Mouse (Mus musculus) liver (tissue): Measurements from ENCODE around the gene Kctd20.
A peak's percentile ranks its signal among the peaks of the same experiment; 100 is the strongest.

Experiments used
- DNase-seq: peaks from one replicate; pipeline ENCODE4 v3.0.0-alpha.2; 2020; ENCODE audit warnings: mixed read lengths

The Kctd20 gene

GRCm38 (mm10) chr17:28951831-28952799, at the start of gene Kctd20:
Kctd20 (plus strand) TSS chr17:28951950.
- peak; percentile 98 for DNase-seq

DNA sequence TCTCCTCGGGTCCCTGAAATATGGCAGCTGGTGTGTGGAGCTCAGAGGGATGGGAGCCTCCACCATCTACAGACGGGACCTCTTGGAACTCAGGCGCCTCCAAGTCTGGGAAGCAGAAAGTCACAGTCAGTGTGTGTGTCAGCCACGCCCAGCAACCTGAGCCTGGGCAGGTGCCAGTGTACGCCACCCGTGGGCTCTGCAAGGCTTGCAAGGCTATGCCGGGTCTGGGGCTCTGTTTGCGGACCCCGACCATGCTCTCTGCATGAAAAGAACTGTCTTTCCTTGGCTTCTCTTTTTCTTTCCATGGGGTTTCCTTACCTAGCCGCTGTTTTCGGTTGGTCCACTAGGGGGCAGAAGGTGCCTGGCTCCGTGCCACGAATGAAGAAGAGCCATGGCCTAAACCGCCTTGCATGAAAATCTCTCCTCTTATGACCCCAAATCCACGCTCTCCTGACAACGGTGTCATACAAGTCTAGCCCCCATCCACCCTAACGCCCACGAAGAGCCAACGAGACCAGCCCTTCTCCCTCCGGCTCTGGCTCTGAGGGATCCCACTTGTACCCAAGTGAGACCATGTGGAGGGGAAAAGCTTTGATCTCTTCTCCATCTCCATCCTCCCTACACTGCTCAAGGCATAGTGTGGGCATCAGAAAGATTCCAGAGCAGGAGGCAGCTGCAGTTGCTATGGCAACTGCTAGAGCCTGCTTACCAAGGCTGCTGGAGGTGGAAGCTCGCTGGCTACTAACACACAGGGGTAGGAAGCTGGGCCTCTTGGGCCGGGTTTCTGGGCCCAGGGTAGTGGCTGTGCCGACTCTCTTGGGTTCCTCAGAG, 47.0 kb upstream of the Kctd20 start:
- DNase-seq, result peak; percentile 70

DNA sequence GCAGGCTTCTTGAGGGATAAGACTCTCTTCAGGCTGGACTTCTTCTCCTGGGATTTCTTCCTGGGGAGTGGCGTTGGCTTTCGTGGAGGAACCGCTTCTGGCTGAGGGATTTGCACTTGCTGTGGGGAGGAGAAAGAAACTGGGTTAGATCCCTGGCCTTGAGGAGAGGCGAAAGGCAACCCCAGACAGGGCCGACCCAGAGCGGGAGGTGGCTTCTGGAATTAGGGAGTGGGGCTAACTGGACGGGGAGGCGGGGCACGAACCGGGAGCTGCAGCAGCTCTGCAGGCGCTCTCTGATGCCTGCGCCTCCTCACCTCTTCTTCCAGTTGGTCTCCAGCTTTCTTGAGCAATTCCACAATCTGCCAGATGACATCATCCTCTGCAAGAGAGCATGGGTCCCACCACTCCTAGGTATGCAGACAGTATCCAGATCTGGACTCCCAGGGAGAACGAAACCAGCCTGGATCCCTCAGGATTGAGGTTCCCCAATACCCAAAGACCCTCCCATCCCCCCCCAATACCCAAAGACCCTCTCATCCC, 46.3 kb upstream of the Kctd20 start:
- DNase-seq, result no peak

DNA sequence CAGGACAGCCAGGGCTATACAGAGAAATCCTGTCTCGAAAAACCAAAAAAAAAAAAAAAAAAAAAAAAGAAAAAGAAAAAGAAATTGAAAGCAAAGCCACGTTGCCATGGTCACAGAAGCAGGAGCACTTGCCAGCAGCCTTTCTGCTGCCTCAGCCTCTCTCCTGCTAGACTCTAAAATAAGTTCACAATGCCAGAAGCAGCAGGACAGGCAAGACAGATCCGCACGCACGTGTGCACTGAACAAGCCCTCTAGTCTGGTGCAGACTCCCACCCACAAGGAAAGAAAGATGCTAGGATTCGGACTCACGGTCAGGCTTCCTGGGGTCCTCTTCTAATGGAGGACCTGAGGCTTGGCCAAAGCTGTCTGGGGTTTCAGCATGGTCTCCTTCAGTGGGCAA, 43.8 kb upstream of the Kctd20 start:
- DNase-seq, result no peak

DNA sequence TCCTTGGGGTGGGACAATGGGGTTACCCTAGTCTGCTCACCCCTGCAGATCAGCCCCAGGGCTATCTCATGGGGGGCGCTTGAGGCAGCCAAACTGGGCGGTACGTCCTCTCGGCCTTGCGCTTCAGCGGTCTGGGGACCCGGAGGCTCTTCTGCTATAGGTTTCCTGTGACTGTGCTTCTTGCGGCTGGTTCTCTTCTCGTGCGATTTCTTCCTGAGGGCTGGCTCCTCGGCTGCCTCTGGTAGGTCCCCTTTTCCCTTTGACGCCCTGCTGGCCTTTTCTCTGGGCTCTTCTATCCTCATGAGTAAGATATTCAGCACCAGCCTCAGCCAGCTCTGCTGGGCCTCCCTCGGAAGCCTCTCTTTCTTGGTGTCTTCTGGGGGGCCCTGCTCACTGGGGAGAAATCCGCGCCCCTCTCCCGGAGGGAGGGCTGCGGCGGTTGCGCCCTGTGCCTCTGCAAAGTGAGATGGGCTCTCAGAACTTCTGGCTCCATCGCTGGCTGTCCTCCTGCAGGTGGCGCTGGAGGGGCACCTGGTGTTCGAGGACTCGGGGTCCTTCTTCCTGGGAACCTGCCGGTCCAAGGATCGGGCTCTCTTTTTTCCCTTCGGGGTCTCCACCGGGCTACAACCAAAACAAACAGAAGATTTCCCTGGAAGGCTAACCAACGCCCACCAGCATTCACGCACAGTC, 42.4 kb upstream of the Kctd20 start:
- peak; percentile 71 for DNase-seq

GRCm38 (mm10) chr17:28910139-28910538, 41.6 kb upstream of the Kctd20 start:
- DNase-seq, result peak; percentile 24

DNA sequence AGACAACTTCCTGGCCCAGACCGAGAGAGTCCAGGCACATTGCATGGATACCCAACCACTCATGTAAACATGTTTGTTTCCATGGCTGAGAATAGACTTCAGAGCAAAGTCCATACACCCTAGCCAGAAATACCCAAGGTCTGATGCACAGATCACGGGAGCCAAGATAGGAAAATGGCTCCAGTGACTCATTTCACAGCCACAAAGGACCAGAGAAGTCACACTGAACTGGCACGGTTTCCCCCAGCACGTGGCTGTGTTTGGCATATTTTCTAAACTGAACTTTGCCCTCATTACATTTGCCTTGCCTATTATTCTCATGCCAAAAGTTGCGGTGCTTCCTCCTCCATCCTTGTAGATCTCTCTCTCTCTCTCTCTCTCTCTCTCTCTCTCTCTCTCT, 38.5 kb upstream of the Kctd20 start:
- no peak for DNase-seq

DNA sequence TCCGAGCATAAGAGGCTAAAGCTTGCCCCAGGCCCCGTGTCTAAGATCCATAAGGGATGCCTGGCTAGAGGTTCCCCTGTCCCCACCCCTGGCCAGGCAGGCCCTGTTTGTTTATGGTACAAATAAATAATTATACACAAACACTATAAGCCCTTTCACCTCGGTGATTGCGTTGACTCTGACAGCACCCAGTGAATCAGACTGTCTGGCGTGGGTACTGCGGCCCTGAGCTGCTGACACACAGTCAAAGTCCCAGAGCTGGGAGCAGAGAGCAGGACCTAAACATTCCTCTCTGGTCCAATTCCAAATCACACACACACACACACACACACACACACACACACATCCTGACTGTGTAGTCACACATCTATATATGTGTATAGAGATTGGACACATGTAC, 37.8 kb upstream of the Kctd20 start:
- no peak for DNase-seq

DNA sequence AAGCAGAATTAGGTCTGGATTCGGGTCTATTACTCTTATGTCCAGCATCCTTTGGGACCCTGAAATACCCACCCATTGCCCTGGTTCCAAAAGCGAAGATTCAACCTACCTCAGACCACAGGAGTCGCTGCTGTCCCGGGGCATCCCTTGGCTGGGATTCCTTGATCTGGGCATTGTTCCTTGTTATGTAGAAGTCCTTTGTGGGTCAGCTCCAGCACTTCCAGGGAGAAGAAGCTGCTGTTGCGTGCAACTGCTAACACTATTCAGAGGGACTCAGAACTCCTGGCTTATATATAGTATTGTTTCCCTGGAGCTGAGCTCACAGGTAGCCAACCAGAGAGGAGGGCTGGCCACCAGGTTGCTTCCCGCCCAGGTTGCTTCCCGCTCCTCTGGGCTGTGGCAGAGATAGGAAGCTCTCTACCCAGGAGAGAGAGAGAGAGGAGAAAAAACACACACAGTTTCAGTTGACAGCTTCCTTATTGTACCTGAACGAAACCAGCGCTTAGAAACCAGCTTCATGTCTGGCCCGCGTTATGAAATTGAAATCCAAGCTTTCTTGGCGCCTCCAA, 36.6 kb upstream of the Kctd20 start, which contains the start of gene 4930539E08Rik:
Gene 4930539E08Rik, minus strand, starts transcription at position 265 of the 569 bp plus-strand sequence.
- DNase-seq, result no peak

DNA sequence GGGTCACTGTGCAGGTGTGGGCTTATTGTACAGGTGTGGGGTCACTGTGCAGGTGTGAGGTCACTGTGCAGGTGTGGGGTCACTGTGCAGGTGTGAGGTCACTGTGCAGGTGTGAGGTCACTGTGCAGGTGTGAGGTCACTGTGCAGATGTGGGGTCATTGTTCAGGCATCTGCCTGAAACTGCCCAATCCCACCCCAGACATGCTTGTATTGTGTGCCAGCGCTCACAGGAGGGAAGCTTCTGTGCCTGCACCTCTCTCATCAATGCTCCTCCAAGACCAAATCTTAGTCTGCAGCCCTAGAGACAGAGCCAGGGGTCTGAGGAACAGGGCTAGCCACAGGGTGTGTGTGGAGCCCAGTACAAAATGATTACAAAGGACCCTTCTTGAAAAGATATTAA, 35.2 kb upstream of the Kctd20 start:
- DNase-seq, result no peak

DNA sequence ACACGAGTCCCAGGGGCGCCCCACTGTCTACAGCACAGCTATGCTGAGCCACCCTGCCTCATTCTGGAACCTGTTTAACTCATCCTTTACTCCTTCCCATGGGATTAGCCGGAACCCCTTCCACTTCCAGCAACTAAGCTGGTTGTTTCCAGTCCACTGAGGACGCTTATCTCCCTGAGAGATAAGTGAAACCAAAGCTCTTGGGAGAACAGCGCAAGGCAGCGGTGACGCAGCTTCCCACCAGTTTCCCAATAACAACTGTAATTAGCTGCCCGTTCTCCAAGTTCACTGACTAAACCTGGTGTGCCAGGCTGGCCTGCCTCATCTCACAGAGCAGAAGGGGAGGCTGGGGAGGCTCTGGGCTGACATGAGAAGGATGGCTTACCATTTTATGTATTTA, 30.7 kb upstream of the Kctd20 start:
- DNase-seq, result no peak

DNA sequence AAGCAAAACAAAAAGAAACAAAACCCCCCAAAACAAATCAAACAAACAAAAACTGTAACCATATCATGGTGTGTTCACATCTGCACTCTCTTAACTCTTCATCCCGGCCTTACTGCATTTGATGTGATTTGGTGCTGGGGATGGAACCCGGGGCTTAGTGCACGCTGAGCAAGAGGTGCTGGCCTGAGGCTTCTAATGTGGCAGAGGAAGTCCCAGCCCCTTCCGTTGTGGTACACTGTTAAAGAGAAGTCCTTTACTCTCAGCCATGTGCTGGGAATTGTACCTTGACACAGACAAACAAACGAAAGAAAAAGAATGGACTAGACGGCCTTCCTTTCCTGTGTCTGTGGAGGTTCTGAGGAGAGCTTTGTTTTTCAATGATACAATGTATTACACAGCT, 29.7 kb upstream of the Kctd20 start:
- no peak for DNase-seq

GRCm38 (mm10) chr17:28924957-28925595, 26.7 kb upstream of the Kctd20 start:
- DNase-seq, result no peak

DNA sequence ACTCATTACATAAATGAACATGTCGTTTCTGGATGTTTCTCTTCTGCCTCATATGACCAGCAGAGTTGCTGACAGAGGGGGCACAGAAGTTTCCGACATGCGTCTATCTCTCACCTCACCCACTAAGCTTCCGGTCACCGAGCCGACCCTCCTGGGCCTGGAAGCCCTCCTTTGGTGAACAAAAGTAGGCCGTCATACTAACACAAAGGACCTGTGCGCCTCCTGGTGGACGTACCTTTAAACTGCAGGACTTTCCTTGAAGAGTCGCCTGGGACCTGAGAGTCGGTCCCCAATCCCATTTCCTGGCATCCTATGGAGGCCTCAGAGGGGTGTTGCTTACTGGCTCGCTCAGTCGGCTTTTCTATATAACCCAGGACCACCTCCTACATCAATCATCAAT, 25.4 kb upstream of the Kctd20 start:
- peak; percentile 83 for DNase-seq

DNA sequence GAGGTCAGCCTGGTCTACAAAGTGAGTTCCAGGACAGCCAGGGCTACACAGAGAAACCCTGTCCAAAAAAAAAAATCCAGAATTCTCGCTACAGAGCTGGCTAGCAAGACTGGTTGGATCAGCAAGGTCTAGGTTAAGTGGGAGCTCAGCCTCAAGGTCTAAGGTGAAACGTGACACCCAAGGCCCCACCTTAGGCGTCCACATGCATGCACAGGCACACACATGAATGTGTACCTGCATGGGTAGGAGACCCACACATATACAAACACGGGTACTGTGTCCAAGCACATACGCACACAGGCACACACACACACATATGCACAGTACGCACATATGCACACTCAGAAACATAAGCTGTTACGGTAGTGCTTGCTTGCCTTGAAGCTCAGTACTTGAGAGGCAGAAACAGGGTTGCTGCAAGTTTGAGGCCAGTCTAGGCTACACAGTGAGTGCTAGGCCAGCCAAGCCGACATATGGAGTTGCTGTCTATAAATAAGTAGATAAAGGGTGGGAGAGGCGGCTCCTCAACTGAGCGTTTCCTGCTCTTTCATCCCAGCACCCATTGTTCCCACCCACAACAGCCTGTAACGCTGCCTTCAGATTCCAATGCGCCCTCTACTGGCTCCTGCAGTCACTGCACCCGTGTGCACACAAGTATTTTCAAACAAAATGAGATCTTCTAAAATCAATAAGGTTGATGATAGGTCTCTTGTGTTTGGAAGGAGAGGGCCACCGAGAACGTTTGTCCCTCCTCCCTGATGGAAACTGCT, 24.7 kb upstream of the Kctd20 start:
- DNase-seq, result peak; percentile 83

- DNase-seq, result no peak
These were observed 23.7 kb upstream of the Kctd20 start for GRCm38 (mm10) chr17:28928004-28928403.

DNA sequence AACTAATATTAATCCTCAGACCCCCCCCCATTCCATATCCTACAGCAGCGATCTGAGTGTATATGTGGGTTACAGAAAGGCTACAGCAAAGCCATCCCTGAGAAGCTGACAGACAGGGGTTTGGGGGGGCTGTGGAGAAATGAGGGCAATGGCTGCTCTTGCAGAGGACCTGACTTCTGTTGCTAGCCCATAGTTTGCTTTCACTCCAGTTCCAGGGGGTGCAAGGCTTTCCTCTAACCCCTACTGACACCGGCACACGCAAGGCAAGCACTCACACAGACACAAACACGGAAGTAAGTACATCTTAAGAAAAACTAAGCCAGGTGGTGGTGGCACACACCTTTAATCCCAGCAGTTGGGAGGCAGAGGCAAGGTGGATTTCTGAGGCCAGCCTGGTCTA, 22.4 kb upstream of the Kctd20 start:
- DNase-seq, result no peak

DNA sequence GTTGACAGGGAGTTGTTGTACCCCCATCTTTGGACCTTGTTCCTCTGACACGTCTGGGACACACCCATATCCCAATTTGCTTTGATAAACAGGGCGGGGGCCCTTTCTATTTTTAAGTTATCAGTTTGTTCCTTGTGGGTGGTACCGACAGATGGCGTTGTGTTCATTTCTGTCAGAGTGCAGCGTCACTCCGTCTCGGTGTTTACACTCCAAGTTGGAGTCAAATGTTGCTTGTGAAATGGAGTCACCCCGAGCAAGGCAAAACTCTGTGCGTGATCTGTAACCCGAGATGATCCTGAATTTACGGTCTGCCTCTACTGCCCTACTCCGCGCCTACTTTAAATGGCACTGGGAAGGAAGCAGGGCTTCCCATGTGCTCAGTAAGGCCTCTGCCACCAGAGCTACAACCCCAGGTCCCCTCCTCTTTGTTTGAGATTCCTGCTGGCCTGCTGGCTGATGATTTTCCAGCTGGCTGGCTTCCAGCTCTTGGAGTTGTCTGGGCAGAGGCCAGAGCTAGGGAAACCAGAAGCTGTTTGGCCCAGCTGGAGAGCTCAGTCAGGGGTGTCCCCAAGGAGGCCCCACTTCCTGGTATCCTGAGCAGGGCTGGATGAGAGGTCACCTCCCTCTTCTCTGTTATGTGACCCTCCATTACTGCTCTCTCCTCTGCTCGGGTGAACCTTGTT, 21.2 kb upstream of the Kctd20 start:
- peak; percentile 90 for DNase-seq

DNA sequence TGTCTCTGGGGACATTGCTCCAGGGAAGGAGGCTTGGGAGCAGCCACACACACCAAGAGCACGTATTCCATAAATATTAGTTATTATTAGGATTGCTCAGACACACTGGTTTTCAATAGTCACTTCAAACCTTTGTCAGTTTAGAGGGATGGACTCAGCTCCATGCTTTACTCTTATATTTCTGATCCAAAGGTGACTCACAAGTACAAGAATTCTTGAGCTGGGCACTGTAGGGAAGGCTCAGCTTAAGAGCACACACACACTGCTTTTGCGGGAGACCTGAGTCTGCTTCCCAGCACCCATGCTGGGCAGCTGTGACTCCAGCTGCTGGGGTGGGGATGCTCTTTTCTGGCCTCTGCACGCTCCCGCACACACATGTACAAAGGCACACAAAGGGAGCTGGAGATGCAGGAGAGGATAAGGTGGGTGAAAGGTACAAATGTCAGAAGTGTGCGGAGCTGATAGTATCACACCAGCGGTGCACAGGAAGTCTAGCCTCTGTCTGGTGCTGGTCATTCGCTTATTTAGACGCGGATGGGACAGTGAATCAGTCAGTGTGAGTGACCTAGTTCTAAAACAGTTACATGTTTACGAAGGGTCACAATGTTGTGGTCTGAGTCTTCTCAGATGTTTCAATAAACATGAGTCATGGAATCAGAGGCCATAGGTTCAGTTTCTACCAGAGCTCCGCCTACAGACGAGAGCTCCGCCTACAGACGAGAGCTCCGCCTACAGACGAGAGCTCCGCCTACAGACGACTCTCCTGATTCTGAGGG, 20.1 kb upstream of the Kctd20 start:
- DNase-seq, result no peak

DNA sequence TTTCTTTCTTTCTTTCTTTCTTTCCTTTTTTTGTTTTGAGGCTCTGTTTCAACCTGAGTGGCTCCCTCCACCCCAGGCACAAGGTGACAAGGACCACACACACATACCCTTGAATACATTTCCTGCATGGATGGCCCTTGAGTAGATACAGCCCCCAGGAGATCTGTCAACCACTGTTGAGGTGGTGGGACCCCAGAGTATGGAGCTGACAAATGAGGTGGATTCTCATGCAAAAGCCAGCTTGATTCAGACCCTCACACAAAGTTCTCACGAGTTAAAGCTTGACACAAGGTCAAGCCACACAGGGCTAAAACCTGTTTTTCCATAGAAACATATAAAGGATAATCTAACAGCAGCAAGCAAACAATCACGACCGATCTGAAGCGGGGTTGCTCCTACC, 19.5 kb upstream of the Kctd20 start:
- DNase-seq, result no peak
